Mouse (Mus musculus) neural tube, embryonic 13.5 days (tissue): ENCODE results near the gene Parp4. TPM values are rescaled to one million over a fixed set of nuclear protein-coding genes. Genes with fewer than 3 reads are reported as not detected.
A peak's percentile ranks its signal among the peaks of the same experiment; 100 is the strongest.

ENCODE experiments used
- ATAC-seq: fragments of 200-750 bp; cut with Nextera tagmentation; 2 replicates; pipeline ENCODE4 v1.8.0; 2017; ENCODE audit warnings: low read depth, mild to moderate bottlenecking, moderate TSS enrichment, moderate library complexity
- H3K27ac ChIP-seq: fragments of 300-500 bp; sonication (generic); replicated peaks from 2 replicates; pipeline ENCODE4 v1.5.1; 2015; ENCODE audit warnings: moderate library complexity, mild to moderate bottlenecking, inconsistent platforms
- H3K27me3 ChIP-seq: fragments of 300-500 bp; sonication (generic); 2 replicates; pipeline ENCODE4 v1.6.1; 2015; ENCODE audit warnings: mild to moderate bottlenecking, inconsistent platforms
- H3K36me3 ChIP-seq: fragments of 300-500 bp; sonication (generic); 2 replicates; pipeline ENCODE4 v1.6.1; 2015; ENCODE audit warnings: mild to moderate bottlenecking, inconsistent platforms
- H3K4me1 ChIP-seq: fragments of 300-500 bp; sonication (generic); replicated peaks from 2 replicates; pipeline ENCODE4 v1.6.1; 2015; ENCODE audit warnings: inconsistent platforms
- H3K4me2 ChIP-seq: fragments of 300-500 bp; sonication (generic); 2 replicates; pipeline ENCODE4 v1.6.1; 2015; ENCODE audit warnings: inconsistent platforms, mild to moderate bottlenecking, moderate library complexity
- H3K4me3 ChIP-seq: fragments of 300-500 bp; sonication (generic); 2 replicates; pipeline ENCODE4 v1.5.1; 2015; ENCODE audit warnings: mild to moderate bottlenecking, inconsistent platforms
- H3K9ac ChIP-seq: fragments of 300-500 bp; sonication (generic); 2 replicates; pipeline ENCODE4 v1.6.1; 2015; ENCODE audit warnings: moderate library complexity, mild to moderate bottlenecking, inconsistent platforms
- H3K9me3 ChIP-seq: fragments of 300-500 bp; sonication (generic); 2 replicates; pipeline ENCODE4 v1.6.1; 2016; ENCODE audit warnings: inconsistent platforms
- WGBS: fragments of 180-500 bp; shearing (Covaris S2); methylation state at CpG from one replicate; pipeline ENCODE4 v1.1.7; 2015; 5-methylcytosine and 5-hydroxymethylcytosine counted together
- polyA plus RNA-seq: library from polyadenylated mRNA; unstranded; fragments of >200 nt; fragmentation: Nextera tagmentation; extraction: Ambion mirVana; gene quantifications from 2 replicates; pipeline ENCODE4 v1.2.1, GENCODE M21; 2015

Parp4 gene
- 1.1 and 1.9 TPM in 2 replicates for polyA plus RNA-seq

GRCm38 (mm10) chr14:56575416-56575815, at the start of gene Parp4, which contains the start of gene Cenpj:
Gene Parp4, plus strand, starts transcription at chr14:56575619.
Gene Cenpj, minus strand, starts transcription at chr14:56575425.
- Histone ChIP-seq H3K27ac (no peak within 1 kb of the TSS), H3K4me3 (peak within 1 kb of the TSS; percentile 46), H3K9me3 (no peaks in the 10 kb centered on the region), H3K9ac (peak within 1 kb of the TSS; percentile 74), H3K4me1 (peaks cover 24% of the 10 kb centered on the region), H3K4me2 (peak within 1 kb of the TSS; percentile 62), H3K36me3 (no peaks in the 10 kb centered on the region), H3K27me3 (no peaks in the 10 kb centered on the region)
- under 1% methylated on average over 24 of the region's 24 CpGs for WGBS
- no peak for ATAC-seq

- WGBS = 82% methylated on average over 2 of the region's 2 CpGs
- H3K4me1 ChIP-seq = no peaks in the 10 kb centered on the region
- no peak overlapping the region for H3K4me3 ChIP-seq
- peaks cover 47% of the 10 kb centered on the region for H3K36me3 ChIP-seq
- H3K27ac ChIP-seq = no peak overlapping the region
- H3K9me3 ChIP-seq = no peaks in the 10 kb centered on the region
- ATAC-seq = no peak
- H3K4me2 ChIP-seq = no peak overlapping the region
- no peak overlapping the region for H3K9ac ChIP-seq
- H3K27me3 ChIP-seq = no peaks in the 10 kb centered on the region
Measured at GRCm38 (mm10) chr14:56530788-56531187, 44.6 kb upstream of the Parp4 start.

- no peak for ATAC-seq
- H3K4me3 ChIP-seq = no peak overlapping the region
Measured at GRCm38 (mm10) chr14:56544946-56545345, 30.5 kb upstream of the Parp4 start.

GRCm38 (mm10) chr14:56545491-56545890, 29.9 kb upstream of the Parp4 start:
- Histone ChIP-seq H3K9me3 (no peaks in the 10 kb centered on the region), H3K36me3 (peaks cover 17% of the 10 kb centered on the region; the same call in 1 of the 2 replicates), H3K27me3 (no peaks in the 10 kb centered on the region), H3K27ac (no peak overlapping the region), H3K4me2 (no peak overlapping the region), H3K4me1 (no peaks in the 10 kb centered on the region), H3K4me3 (no peak overlapping the region), H3K9ac (no peak overlapping the region)
- no peak for ATAC-seq
- 93% methylated on average over 4 of the region's 4 CpGs for WGBS

More at GRCm38 (mm10) chr14:56544946-56545345, 30.5 kb upstream of the Parp4 start:
- H3K9ac ChIP-seq = no peak overlapping the region
- H3K27ac ChIP-seq = no peak overlapping the region
- 0 out of 2 replicates have a peak, but pooled peaks cover 17% of the 10 kb centered on the region for H3K36me3 ChIP-seq
- WGBS = 90% methylated on average over 1 of the region's 1 CpGs
- H3K9me3 ChIP-seq = no peaks in the 10 kb centered on the region
- no peak overlapping the region for H3K4me2 ChIP-seq
- no peaks in the 10 kb centered on the region for H3K27me3 ChIP-seq
- no peaks in the 10 kb centered on the region for H3K4me1 ChIP-seq

GRCm38 (mm10) chr14:56550960-56551359, 24.5 kb upstream of the Parp4 start:
- Histone ChIP-seq H3K4me3 (no peak overlapping the region), H3K9me3 (no peaks in the 10 kb centered on the region), H3K4me1 (no peaks in the 10 kb centered on the region), H3K36me3 (peaks cover 47% of the 10 kb centered on the region), H3K4me2 (no peak overlapping the region), H3K27ac (no peak overlapping the region), H3K27me3 (no peaks in the 10 kb centered on the region), H3K9ac (no peak overlapping the region)
- no peak for ATAC-seq
- WGBS = 91% methylated on average over 4 of the region's 4 CpGs

- no peak overlapping the region for H3K4me3 ChIP-seq
- peaks cover 51% of the 10 kb centered on the region for H3K36me3 ChIP-seq
- H3K4me2 ChIP-seq = no peak overlapping the region
- H3K9ac ChIP-seq = no peak overlapping the region
- no peaks in the 10 kb centered on the region for H3K27me3 ChIP-seq
- no peak for ATAC-seq
- H3K27ac ChIP-seq = no peak overlapping the region
- 92% methylated on average over 6 of the region's 6 CpGs for WGBS
- H3K4me1 ChIP-seq = no peaks in the 10 kb centered on the region
- no peaks in the 10 kb centered on the region for H3K9me3 ChIP-seq
Measured at GRCm38 (mm10) chr14:56552924-56553323, 22.5 kb upstream of the Parp4 start.

- no peak overlapping the region for H3K27ac ChIP-seq
- no peak overlapping the region for H3K9ac ChIP-seq
- WGBS = 94% methylated on average over 7 of the region's 7 CpGs
- H3K4me2 ChIP-seq = no peak overlapping the region
- no peak overlapping the region for H3K4me3 ChIP-seq
- no peak for ATAC-seq
- H3K36me3 ChIP-seq = peaks cover 55% of the 10 kb centered on the region
- no peaks in the 10 kb centered on the region for H3K4me1 ChIP-seq
- no peaks in the 10 kb centered on the region for H3K9me3 ChIP-seq
- no peaks in the 10 kb centered on the region for H3K27me3 ChIP-seq
Measured at GRCm38 (mm10) chr14:56553331-56553730, 22.1 kb upstream of the Parp4 start.

GRCm38 (mm10) chr14:56554716-56555115, 20.7 kb upstream of the Parp4 start:
- Histone ChIP-seq H3K27me3 (no peaks in the 10 kb centered on the region), H3K9ac (no peak overlapping the region), H3K4me2 (no peak overlapping the region), H3K4me3 (no peak overlapping the region), H3K9me3 (no peaks in the 10 kb centered on the region), H3K36me3 (peaks cover 54% of the 10 kb centered on the region), H3K27ac (no peak overlapping the region), H3K4me1 (no peaks in the 10 kb centered on the region)
- ATAC-seq = no peak
- 99% methylated on average over 2 of the region's 2 CpGs for WGBS

- Histone ChIP-seq H3K9me3 (no peaks in the 10 kb centered on the region), H3K4me2 (no peak overlapping the region), H3K27me3 (no peaks in the 10 kb centered on the region), H3K9ac (no peak overlapping the region), H3K27ac (no peak overlapping the region), H3K36me3 (peaks cover 29% of the 10 kb centered on the region), H3K4me1 (no peaks in the 10 kb centered on the region), H3K4me3 (no peak overlapping the region)
- no peak for ATAC-seq
- WGBS = 97% methylated on average over 3 of the region's 3 CpGs
Measured at GRCm38 (mm10) chr14:56559134-56559533, 16.3 kb upstream of the Parp4 start.

- ATAC-seq = no peak
- 74% methylated on average over 7 of the region's 7 CpGs for whole genome bisulfite sequencing
- no peak overlapping the region for H3K27ac ChIP-seq
- no peak overlapping the region for H3K4me2 ChIP-seq
- H3K9me3 ChIP-seq = no peaks in the 10 kb centered on the region
- H3K9ac ChIP-seq = no peak overlapping the region
- no peaks in the 10 kb centered on the region for H3K27me3 ChIP-seq
- no peak overlapping the region for H3K4me3 ChIP-seq
- peaks cover 11% of the 10 kb centered on the region for H3K36me3 ChIP-seq
- peaks cover 14% of the 10 kb centered on the region for H3K4me1 ChIP-seq
Measured at GRCm38 (mm10) chr14:56567476-56567875, 7.9 kb upstream of the Parp4 start.

- WGBS = 93% methylated on average over 4 of the region's 4 CpGs
- no peak overlapping the region for H3K4me3 ChIP-seq
- ATAC-seq = no peak
- H3K36me3 ChIP-seq = peaks cover 1% of the 10 kb centered on the region; the same call in 1 of the 2 replicates
- H3K4me1 ChIP-seq = peaks cover 16% of the 10 kb centered on the region
- no peak overlapping the region for H3K4me2 ChIP-seq
- no peak overlapping the region for H3K9ac ChIP-seq
- no peaks in the 10 kb centered on the region for H3K9me3 ChIP-seq
- H3K27ac ChIP-seq = no peak overlapping the region
- no peaks in the 10 kb centered on the region for H3K27me3 ChIP-seq
Measured at GRCm38 (mm10) chr14:56569041-56569440, 6.4 kb upstream of the Parp4 start.

- H3K27me3 ChIP-seq = no peaks in the 10 kb centered on the region
- H3K36me3 ChIP-seq = no peaks in the 10 kb centered on the region
- peaks cover 26% of the 10 kb centered on the region for H3K4me1 ChIP-seq
- peak; percentile 100 for ATAC-seq
- H3K9me3 ChIP-seq = no peaks in the 10 kb centered on the region
- H3K4me2 ChIP-seq = peak overlapping the region; percentile 85
- under 1% methylated on average over 59 of the region's 59 CpGs for WGBS
- peak overlapping the region; percentile 84 for H3K4me3 ChIP-seq
- H3K27ac ChIP-seq = peak overlapping the region; percentile 77
- peak overlapping the region; percentile 76 for H3K9ac ChIP-seq
Measured at GRCm38 (mm10) chr14:56571310-56572093, 3.9 kb upstream of the Parp4 start.
